Mouse (Mus musculus): ENCODE data around the gene Dnah2. TPM values are rescaled to one million over a fixed set of nuclear protein-coding genes. Genes with fewer than 3 reads are reported as not detected.

Gene Dnah2
- polyA plus RNA-seq, 1 experiment from 2014 or later, result 0.52 TPM

GRCm38 (mm10) chr11:69430631-69431030, 118.3 kb downstream of the Dnah2 start:
- WGBS, result 89% methylated on average over 15 of the region's 15 CpGs
- Histone ChIP-seq H3K27me3 (replicated peaks; ENCODE audit: control insufficient read depth, insufficient read depth, low read length) (0 out of 2 replicates have a peak, but pooled peaks cover 5% of the 10 kb centered on the region), H3K9ac (ENCODE audit: low read depth, low read length) (no peak overlapping the region), H3K36me3 (ENCODE audit: control insufficient read depth, insufficient read depth, low read length) (no peaks in the 10 kb centered on the region), H3K4me1 (replicated peaks; ENCODE audit: control insufficient read depth, insufficient read depth, low read length) (peaks cover 16% of the 10 kb centered on the region), H3K4me3 (ENCODE audit: low read depth, low read length) (no peak overlapping the region), H3K9me3 (ENCODE audit: control insufficient read depth, low read length) (no peaks in the 10 kb centered on the region), H3K27ac (ENCODE audit: low read depth, low read length) (no peak overlapping the region), H3K4me2 (no peak overlapping the region)
- no peak for ATAC-seq (replicated peaks; ENCODE audit: low FRiP score)
- no peak for DNase-seq (ENCODE audit: low spot score)

- ATAC-seq (replicated peaks; ENCODE audit: low FRiP score), result no peak
- 0 out of 2 replicates have a peak, but pooled peaks cover 3% of the 10 kb centered on the region for H3K27me3 ChIP-seq (replicated peaks; ENCODE audit: control insufficient read depth, insufficient read depth, low read length)
- H3K9me3 ChIP-seq (ENCODE audit: control insufficient read depth, low read length), result no peaks in the 10 kb centered on the region
- no peak for DNase-seq (ENCODE audit: low spot score)
- H3K4me3 ChIP-seq (ENCODE audit: low read depth, low read length), result no peak overlapping the region
- no peak overlapping the region for H3K4me2 ChIP-seq
- no peak overlapping the region for H3K9ac ChIP-seq (ENCODE audit: low read depth, low read length)
- H3K36me3 ChIP-seq (ENCODE audit: control insufficient read depth, insufficient read depth, low read length), result no peaks in the 10 kb centered on the region
- WGBS, result 37% methylated on average over 2 of the region's 2 CpGs
- no peak overlapping the region for H3K27ac ChIP-seq (ENCODE audit: low read depth, low read length)
- peaks cover 16% of the 10 kb centered on the region for H3K4me1 ChIP-seq (replicated peaks; ENCODE audit: control insufficient read depth, insufficient read depth, low read length)
Measured at GRCm38 (mm10) chr11:69429313-69429712, 119.6 kb downstream of the Dnah2 start.

GRCm38 (mm10) chr11:69428751-69429150, 120.2 kb downstream of the Dnah2 start:
- no peak for ATAC-seq (replicated peaks; ENCODE audit: low FRiP score)

GRCm38 (mm10) chr11:69426246-69426645, 122.7 kb downstream of the Dnah2 start:
- H3K4me2 ChIP-seq, result no peak overlapping the region
- no peak for DNase-seq (ENCODE audit: low spot score)
- H3K4me1 ChIP-seq (replicated peaks; ENCODE audit: control insufficient read depth, insufficient read depth, low read length), result peaks cover 22% of the 10 kb centered on the region
- no peak overlapping the region for H3K27ac ChIP-seq (ENCODE audit: low read depth, low read length)
- WGBS, result 65% methylated on average over 2 of the region's 2 CpGs
- no peaks in the 10 kb centered on the region for H3K9me3 ChIP-seq (ENCODE audit: control insufficient read depth, low read length)
- no peaks in the 10 kb centered on the region for H3K36me3 ChIP-seq (ENCODE audit: control insufficient read depth, insufficient read depth, low read length)
- H3K9ac ChIP-seq (ENCODE audit: low read depth, low read length), result no peak overlapping the region
- no peak overlapping the region for H3K4me3 ChIP-seq (ENCODE audit: low read depth, low read length)
- no peak; the same call in 1 of the 2 replicates for ATAC-seq (replicated peaks; ENCODE audit: low FRiP score)
- peaks cover 19% of the 10 kb centered on the region for H3K27me3 ChIP-seq (replicated peaks; ENCODE audit: control insufficient read depth, insufficient read depth, low read length)

More at GRCm38 (mm10) chr11:69428751-69429150, 120.2 kb downstream of the Dnah2 start:
- H3K27me3 ChIP-seq (replicated peaks; ENCODE audit: control insufficient read depth, insufficient read depth, low read length), result 0 out of 2 replicates have a peak, but pooled peaks cover 3% of the 10 kb centered on the region
- DNase-seq (ENCODE audit: low spot score), result peak; percentile 40
- no peak overlapping the region for H3K4me3 ChIP-seq (ENCODE audit: low read depth, low read length)
- H3K36me3 ChIP-seq (ENCODE audit: control insufficient read depth, insufficient read depth, low read length), result no peaks in the 10 kb centered on the region
- no peak overlapping the region for H3K9ac ChIP-seq (ENCODE audit: low read depth, low read length)
- no peak overlapping the region for H3K4me2 ChIP-seq
- peaks cover 19% of the 10 kb centered on the region for H3K4me1 ChIP-seq (replicated peaks; ENCODE audit: control insufficient read depth, insufficient read depth, low read length)
- H3K9me3 ChIP-seq (ENCODE audit: control insufficient read depth, low read length), result no peaks in the 10 kb centered on the region
- H3K27ac ChIP-seq (ENCODE audit: low read depth, low read length), result no peak overlapping the region
- 18% methylated on average over 4 of the region's 4 CpGs for WGBS

- Histone ChIP-seq H3K9ac (ENCODE audit: low read depth, low read length) (no peak overlapping the region), H3K27ac (ENCODE audit: low read depth, low read length) (no peak overlapping the region), H3K4me2 (no peak overlapping the region), H3K4me3 (ENCODE audit: low read depth, low read length) (no peak overlapping the region), H3K36me3 (ENCODE audit: control insufficient read depth, insufficient read depth, low read length) (no peaks in the 10 kb centered on the region), H3K9me3 (ENCODE audit: control insufficient read depth, low read length) (no peaks in the 10 kb centered on the region), H3K27me3 (replicated peaks; ENCODE audit: control insufficient read depth, insufficient read depth, low read length) (peaks cover 28% of the 10 kb centered on the region), H3K4me1 (replicated peaks; ENCODE audit: control insufficient read depth, insufficient read depth, low read length) (peaks cover 34% of the 10 kb centered on the region)
- 45% methylated on average over 6 of the region's 6 CpGs for WGBS
- DNase-seq (ENCODE audit: low spot score) (no peak), ATAC-seq (replicated peaks; ENCODE audit: low FRiP score) (no peak)
Measured at GRCm38 (mm10) chr11:69423885-69424284, 125.0 kb downstream of the Dnah2 start.

- Histone ChIP-seq H3K9ac (ENCODE audit: low read depth, low read length) (no peak overlapping the region), H3K4me1 (replicated peaks; ENCODE audit: control insufficient read depth, insufficient read depth, low read length) (peaks cover 33% of the 10 kb centered on the region), H3K4me2 (no peak overlapping the region), H3K36me3 (ENCODE audit: control insufficient read depth, insufficient read depth, low read length) (no peaks in the 10 kb centered on the region), H3K27ac (ENCODE audit: low read depth, low read length) (no peak overlapping the region), H3K27me3 (replicated peaks; ENCODE audit: control insufficient read depth, insufficient read depth, low read length) (peaks cover 28% of the 10 kb centered on the region), H3K4me3 (ENCODE audit: low read depth, low read length) (no peak overlapping the region), H3K9me3 (ENCODE audit: control insufficient read depth, low read length) (no peaks in the 10 kb centered on the region)
- DNase-seq (ENCODE audit: low spot score) (no peak), ATAC-seq (replicated peaks; ENCODE audit: low FRiP score) (no peak)
- 88% methylated on average over 10 of the region's 10 CpGs for whole genome bisulfite sequencing
Measured at GRCm38 (mm10) chr11:69422842-69423241, 126.1 kb downstream of the Dnah2 start.

GRCm38 (mm10) chr11:69421131-69421977, 127.6 kb downstream of the Dnah2 start:
- Histone ChIP-seq H3K4me2 (peak overlapping the region; percentile 93), H3K27me3 (replicated peaks; ENCODE audit: control insufficient read depth, insufficient read depth, low read length) (peaks cover 28% of the 10 kb centered on the region), H3K4me3 (ENCODE audit: low read depth, low read length) (no peak overlapping the region), H3K9me3 (ENCODE audit: control insufficient read depth, low read length) (no peaks in the 10 kb centered on the region), H3K36me3 (ENCODE audit: control insufficient read depth, insufficient read depth, low read length) (no peaks in the 10 kb centered on the region), H3K9ac (ENCODE audit: low read depth, low read length) (no peak overlapping the region), H3K4me1 (replicated peaks; ENCODE audit: control insufficient read depth, insufficient read depth, low read length) (peaks cover 43% of the 10 kb centered on the region), H3K27ac (ENCODE audit: low read depth, low read length) (no peak overlapping the region)
- 25% methylated on average over 25 of the region's 25 CpGs for WGBS
- no peak for ATAC-seq (replicated peaks; ENCODE audit: low FRiP score)
- DNase-seq (ENCODE audit: low spot score), result no peak

- WGBS, result 12% methylated on average over 10 of the region's 10 CpGs
- H3K36me3 ChIP-seq (ENCODE audit: control insufficient read depth, insufficient read depth, low read length), result no peaks in the 10 kb centered on the region
- peak overlapping the region; percentile 93 for H3K4me2 ChIP-seq
- ATAC-seq (replicated peaks; ENCODE audit: low FRiP score) (no peak), DNase-seq (ENCODE audit: low spot score) (no peak)
- H3K9me3 ChIP-seq (ENCODE audit: control insufficient read depth, low read length), result no peaks in the 10 kb centered on the region
- H3K9ac ChIP-seq (ENCODE audit: low read depth, low read length), result no peak overlapping the region
- H3K27ac ChIP-seq (ENCODE audit: low read depth, low read length), result no peak overlapping the region; the same call in 1 of the 2 replicates
- H3K4me3 ChIP-seq (ENCODE audit: low read depth, low read length), result peak overlapping the region; percentile 58
- H3K27me3 ChIP-seq (replicated peaks; ENCODE audit: control insufficient read depth, insufficient read depth, low read length), result peaks cover 28% of the 10 kb centered on the region
- H3K4me1 ChIP-seq (replicated peaks; ENCODE audit: control insufficient read depth, insufficient read depth, low read length), result peaks cover 43% of the 10 kb centered on the region
Measured at GRCm38 (mm10) chr11:69420554-69421000, 128.3 kb downstream of the Dnah2 start.
